Mouse (Mus musculus): ENCODE data around the gene Ascc1. TPM values are rescaled to one million over a fixed set of nuclear protein-coding genes. Genes with fewer than 3 reads are reported as not detected.

The Ascc1 gene
- polyA plus RNA-seq, 1 experiment from 2014 or later = 48.4 TPM

DNA sequence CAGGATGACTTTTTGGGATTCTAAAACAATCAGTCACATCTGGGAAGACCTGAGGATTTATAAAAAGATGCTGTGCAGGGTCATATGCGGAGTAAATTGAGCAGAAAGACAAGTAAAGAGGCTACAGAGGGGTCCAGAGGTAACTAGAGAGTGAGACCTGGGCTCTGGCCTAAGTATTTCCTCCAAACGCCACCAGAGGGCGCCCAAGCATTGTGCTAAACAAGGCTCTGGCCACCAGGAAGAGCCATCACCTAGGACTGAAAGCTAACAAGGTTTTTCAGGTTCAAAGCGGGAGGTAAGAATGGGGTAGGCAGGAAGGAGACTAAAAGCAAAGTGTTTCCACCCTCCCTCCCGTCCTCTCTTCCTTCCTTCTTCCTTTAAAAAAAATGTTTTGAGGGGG lies 145.5 kb downstream of the Ascc1 start:
- H3K36me3 ChIP-seq (ENCODE audit: control insufficient read depth, insufficient read depth, low read length) = no peaks in the 10 kb centered on the region
- WGBS = 6% methylated on average over 5 of the region's 5 CpGs

More for the DNA sequence above, 145.5 kb downstream of the Ascc1 start:
- Histone ChIP-seq H3K4me2 (ENCODE audit: low read length) (no peak overlapping the region), H3K4me3 (replicated peaks; ENCODE audit: low read depth, low read length) (no peak overlapping the region), H3K27ac (replicated peaks; ENCODE audit: low read depth, low read length) (no peak overlapping the region), H3K4me1 (ENCODE audit: control insufficient read depth, insufficient read depth, low read length) (no peaks in the 10 kb centered on the region), H3K27me3 (ENCODE audit: control insufficient read depth, insufficient read depth, low read length) (no peaks in the 10 kb centered on the region), H3K9me3 (ENCODE audit: control insufficient read depth, low read length) (no peaks in the 10 kb centered on the region), H3K9ac (replicated peaks; ENCODE audit: low read length) (no peak overlapping the region)
- DNase-seq = peak; percentile 93
- ATAC-seq (ENCODE audit: low FRiP score, low TSS enrichment) = peak; percentile 63; the same call in 1 of the 2 replicates

Small RNA genes lying within 50 kb of the gene (microRNA-seq; reads per million reads assigned to microRNA genes)
- not detected for gene Mir6906

Other genes starting within 250 kb of the Ascc1 start
- 15.9 and 20.5 TPM in 2 replicates for gene Dnajb12, start 123.2 kb upstream of the Ascc1 start, polyA plus RNA-seq (2014; fragmentation: Nextera tagmentation; extraction: Ambion mirVana)
- gene Ddit4, start 51.0 kb upstream of the Ascc1 start, polyA plus RNA-seq (2014; fragmentation: Nextera tagmentation; extraction: Ambion mirVana) = 6.2 and 7.3 TPM in 2 replicates
- 97.2 and 105 TPM in 2 replicates for gene Anapc16, start 330 bp downstream of the Ascc1 start, polyA plus RNA-seq (2014; fragmentation: Nextera tagmentation; extraction: Ambion mirVana)
- 67.3 and 67.5 TPM in 2 replicates for gene Spock2, start 103.4 kb downstream of the Ascc1 start, polyA plus RNA-seq (2014; fragmentation: Nextera tagmentation; extraction: Ambion mirVana)
- 0.86 and 0.94 TPM in 2 replicates for gene Chst3, start 216.5 kb downstream of the Ascc1 start, polyA plus RNA-seq (2014; fragmentation: Nextera tagmentation; extraction: Ambion mirVana)

Measured in midbrain, embryonic 14.5 days (tissue).